Mouse (Mus musculus): ENCODE measurements around the gene Syne3.

Gene Syne3

DNA sequence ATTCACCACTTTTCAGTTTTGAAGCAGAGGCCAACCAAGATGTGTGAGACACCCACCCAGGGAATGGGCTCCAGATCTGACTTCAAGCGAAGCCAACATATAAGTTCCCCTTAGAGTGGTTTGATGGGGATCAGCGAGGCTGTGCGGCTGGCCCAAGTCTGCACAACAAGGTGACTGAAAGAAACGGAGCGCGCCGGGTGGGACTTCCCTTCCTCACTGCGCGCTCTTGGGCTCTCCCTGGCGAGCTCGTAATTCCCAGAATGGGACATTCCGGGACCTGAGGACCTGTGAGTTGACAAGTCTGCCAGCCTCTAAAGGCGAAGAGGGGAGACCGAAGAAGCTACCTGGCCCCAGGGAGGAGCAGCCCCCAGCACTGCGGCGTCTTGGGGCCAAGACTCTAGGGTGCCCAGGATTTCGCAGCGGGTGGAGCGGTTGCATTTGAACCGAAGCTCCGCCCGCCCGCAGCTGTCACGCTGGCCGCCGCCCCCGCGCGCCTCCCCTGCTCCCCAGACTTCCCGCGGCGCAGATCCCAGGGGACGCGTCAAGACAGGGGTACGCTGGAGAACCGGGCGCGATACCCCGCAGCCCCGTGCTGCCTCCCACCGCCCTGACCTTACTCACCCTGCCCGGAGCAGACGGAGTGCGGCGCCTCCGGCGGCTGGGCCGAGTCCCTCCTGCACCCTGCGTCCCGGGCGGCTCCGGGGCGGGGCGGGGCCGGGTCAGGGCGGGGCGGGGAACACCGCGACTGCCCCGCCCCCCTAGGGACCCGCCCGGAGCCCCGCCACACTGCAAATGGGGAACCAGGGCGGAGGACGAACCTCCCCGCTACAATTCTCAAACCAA lies at the start of gene Syne3:
Syne3 (minus strand) TSS at position 440 of the 843 bp plus-strand sequence.
- peak; percentile 91 for DNase-seq (ENCODE audit: low read depth, low spot score)

- no peak for DNase-seq (ENCODE audit: low read depth, low spot score)
Observed at GRCm38 (mm10) chr12:105055308-105055707, 45.7 kb upstream of the Syne3 start.

DNA sequence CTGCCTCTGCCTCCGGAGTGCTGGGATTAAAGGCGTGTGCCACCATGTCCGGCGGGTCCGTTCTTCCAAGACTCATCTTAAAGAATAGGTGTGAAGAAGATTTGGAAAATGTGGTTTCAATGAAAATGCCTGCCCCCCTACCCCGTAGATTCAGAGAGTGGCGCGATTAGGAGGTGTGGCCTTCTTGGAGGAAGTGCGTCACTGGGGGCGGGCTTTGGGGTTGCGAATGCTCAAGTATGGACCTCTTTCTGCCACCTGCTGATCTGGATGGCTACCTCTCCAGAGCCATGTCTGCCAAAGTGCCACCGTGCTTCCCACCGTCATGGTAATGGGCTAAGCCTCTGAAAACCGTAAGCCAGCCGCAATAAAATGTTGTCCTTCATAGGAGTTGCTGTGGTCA lies 44.4 kb upstream of the Syne3 start:
- no peak for DNase-seq (ENCODE audit: low read depth, low spot score)

DNA sequence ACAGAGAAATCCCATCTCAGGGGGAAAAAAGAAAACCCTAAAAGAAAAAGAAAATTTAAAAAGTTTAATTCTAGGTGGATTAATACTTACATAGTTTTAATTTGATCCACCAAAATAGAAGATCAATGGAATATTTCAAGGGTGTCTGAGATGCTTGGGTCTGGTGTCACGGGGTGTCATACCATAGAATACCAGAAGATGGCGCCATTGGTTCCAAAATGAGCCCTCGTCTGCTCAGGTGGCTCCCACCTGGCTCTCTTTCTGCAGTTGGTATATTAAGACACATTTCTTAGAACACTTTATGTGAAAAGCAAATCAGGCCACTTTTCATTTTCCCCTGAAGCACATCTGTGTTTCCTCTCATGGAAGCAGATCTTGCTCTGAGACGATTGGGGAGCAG lies 41.3 kb upstream of the Syne3 start:
- DNase-seq (ENCODE audit: low read depth, low spot score): peak; percentile 62

- DNase-seq (ENCODE audit: low read depth, low spot score): no peak
Observed at GRCm38 (mm10) chr12:105049813-105050212, 40.2 kb upstream of the Syne3 start.

DNA sequence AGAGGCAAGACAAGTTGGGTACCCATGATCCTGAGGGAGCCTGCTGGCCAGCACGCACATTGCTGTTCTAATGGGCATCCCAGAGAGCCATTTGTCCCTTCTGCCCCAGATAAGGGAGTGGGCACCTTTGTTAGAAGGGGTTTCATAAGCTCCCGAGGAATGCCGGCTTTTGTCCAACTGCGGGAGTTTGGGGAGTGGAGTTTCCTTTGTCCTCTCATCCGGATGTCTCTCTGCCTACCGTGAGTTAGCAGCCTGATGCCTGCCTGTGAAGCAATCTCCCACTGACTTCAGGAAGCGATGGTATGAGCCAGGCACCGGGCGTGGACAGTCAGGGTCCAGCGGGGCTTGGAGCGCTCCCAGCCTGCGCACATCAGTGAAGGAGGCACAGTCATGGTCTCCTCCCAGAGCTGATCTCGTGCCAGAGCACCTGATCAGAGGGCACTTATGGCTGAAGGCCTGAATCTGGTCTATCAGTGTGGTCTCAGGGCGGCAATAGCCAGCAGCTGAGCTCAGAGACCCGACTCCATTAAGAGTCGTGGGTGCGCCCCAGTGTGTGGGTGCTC lies 38.8 kb upstream of the Syne3 start:
- DNase-seq (ENCODE audit: low read depth, low spot score): no peak

DNA sequence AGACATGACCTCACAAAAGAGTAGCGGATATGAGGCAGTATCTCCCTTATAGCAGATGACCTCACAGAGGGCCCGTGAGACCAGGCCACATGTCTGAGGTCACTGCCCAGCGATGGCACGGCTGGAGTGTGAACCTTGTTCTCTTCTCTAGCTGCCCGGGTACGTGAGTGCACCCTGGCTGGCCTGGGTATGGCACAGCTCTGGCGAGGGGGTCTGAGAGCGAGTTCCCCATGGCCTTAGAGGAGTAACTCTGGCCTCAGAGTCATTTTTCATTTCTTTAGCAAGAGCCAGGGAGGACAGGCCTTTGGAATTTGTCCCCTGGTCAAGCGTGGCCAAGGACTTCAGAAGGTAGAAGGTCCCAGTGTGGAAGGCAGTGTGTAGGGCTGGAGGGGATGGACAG lies 35.2 kb upstream of the Syne3 start:
- DNase-seq (ENCODE audit: low read depth, low spot score): no peak

GRCm38 (mm10) chr12:105043081-105043480 lies 33.5 kb upstream of the Syne3 start:
- no peak for DNase-seq (ENCODE audit: low read depth, low spot score)

- no peak for DNase-seq (ENCODE audit: low read depth, low spot score)
Observed at GRCm38 (mm10) chr12:105040950-105041349, 31.3 kb upstream of the Syne3 start.

- DNase-seq (ENCODE audit: low read depth, low spot score): no peak
Observed at GRCm38 (mm10) chr12:105039578-105040289, 30.1 kb upstream of the Syne3 start.

- no peak for DNase-seq (ENCODE audit: low read depth, low spot score)
Observed at GRCm38 (mm10) chr12:105038918-105039317, 29.3 kb upstream of the Syne3 start.

- no peak for DNase-seq (ENCODE audit: low read depth, low spot score)
Observed at GRCm38 (mm10) chr12:105038211-105038610, 28.6 kb upstream of the Syne3 start.

DNA sequence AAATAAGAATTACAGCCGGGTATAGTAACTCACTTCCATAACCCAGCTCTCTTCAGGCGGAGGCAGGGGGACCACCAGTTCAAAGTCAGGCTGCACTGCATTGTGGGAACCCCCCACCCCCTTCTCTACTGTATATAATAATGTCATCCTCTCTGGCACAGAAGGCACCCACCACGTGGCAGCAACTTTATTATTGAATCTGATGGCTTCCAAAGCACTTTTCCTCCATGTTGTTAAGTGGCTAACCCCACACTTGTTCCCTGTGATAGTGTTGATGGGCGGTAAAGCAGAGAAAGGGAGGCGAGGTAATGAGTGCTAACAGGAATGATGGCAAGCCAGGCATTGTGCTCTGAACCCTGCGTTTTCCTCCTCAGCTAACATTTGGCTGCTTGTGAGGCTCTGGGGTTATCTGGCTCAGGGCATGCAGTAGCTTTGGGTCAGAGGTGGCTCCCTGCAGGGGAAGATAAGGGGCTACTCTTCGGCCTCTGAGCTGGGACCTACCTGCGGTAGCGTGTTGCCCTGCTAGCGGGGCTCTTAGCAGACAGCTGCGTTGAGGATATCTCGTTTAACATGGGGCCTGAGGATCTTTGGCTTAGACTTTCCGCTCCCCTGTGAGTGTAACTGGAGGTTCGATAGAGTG lies 24.6 kb upstream of the Syne3 start:
- DNase-seq (ENCODE audit: low read depth, low spot score): no peak

DNA sequence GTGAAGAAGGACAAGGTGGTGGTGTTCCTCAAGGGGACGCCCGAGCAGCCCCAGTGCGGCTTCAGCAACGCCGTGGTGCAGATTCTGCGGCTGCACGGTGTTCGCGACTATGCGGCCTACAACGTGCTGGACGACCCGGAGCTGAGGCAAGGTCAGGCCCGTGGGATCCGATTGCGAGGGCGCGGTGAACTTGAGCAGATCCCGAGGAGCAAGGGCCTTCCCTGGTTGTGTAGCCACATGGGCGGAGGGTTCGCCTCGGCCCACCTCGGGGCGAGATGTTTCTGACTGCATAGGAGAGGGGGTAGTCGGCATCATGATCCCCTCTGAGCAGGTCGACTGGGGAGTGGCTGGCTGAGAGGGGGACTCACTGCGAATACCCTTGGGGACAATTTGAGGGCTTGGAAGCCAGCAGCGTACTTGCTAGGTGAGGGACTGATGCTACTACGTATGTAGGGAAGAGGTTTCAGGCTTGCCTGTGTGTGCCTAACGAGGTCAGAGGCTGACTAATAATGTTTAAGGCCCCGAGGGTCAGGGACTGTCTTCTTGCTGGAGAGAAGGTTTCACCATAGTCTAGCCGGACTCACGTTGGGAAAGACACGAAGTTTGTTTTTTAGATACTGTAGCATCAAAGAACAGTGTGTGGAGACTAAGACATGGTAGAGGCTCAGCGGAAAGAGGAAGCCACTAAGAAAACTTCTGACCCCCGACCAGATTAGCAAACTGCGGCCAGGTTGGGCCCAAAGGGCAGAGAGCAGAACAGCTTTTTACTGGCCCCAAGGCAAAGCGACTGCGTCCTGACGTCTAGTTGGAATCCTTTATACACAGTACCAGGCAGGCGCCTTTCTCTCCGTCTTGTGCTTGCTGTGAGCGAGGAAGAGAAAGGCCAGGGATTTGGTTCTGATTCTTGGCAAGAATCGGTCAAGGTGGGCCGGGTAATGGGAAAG lies 23.5 kb upstream of the Syne3 start:
- peak; percentile 74 for DNase-seq (ENCODE audit: low read depth, low spot score)

DNA sequence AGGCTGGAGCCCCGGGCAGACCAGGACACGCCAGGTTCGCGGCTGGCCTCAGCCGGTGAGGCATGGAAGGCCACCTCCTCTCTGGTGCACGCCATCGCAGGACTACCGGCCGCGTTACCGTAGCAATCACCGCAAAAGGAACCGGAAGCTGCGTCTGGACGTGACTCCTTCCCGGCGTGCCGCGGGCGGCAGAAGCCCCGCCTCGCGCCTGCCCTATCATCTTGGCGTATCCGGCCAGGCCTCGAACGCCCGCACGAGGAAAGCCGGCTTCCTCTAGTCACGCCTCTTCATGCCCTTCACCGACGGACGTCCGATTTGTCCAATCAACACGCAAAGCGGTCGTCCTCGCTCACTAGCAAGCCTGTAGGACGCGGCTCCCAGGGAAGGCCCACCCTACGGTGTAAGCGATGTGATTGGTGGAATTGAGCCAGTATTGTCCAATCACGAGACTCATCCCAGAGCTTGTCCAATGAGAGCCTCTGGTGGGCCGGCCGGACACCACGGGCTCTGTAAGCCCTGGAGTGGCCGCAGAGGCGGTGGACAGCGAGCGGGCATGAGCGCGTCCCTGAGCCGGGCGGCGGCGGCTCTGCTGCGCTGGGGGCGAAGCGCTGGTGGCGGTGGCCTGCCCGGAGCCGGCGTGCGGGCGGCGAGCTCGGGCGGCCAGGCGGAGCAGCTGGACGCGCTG lies 22.7 kb upstream of the Syne3 start, which contains the start of gene Glrx5:
Glrx5 (plus strand) TSS at position 542 of the 685 bp plus-strand sequence.
- DNase-seq (ENCODE audit: low read depth, low spot score): peak; percentile 100

DNA sequence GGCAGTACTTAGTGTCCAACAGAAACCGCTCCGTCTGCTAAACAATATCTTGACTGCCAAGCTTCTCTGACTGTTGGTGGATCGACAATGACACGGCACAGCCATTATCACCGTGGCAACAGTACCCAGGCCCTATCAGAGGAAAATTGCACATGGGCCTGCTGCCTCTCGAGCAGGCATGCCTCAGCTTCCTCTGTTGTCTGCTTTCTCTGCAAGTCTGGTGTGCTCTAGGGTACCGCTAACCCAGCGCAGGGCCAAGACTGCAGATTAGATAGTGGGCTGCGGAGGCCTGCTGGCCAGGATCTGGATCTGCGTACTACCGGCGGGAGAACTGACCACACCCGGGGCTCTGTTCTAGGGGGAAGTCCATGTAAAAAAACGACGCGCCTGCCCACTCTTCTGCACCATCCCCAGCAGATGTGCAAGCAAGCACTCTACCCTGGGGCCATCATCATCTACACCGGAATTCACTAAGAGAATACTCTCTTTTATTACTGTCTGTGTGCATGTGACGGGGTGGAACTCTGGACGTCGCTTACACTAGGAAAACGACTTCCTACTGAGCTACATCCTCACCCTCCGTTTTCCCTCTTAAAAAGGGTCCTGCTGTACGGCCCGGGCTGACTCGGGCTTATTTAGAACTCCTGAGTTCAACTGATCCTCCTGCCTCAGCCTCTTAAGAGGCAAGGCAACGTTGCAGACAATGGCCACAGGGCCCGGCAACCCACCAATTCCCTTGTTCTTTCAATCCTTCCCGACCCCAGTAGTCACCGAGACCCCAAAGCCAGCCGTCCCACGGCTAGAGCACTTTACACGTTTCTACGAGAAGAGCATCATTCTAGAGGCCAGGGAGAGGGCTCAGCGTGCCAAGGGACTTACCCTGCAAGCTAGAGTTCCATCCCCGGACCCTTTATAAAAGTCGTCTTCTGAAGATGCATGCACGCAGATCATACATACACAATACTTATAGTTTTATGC lies 21.8 kb upstream of the Syne3 start:
- peak; percentile 48 for DNase-seq (ENCODE audit: low read depth, low spot score)

GRCm38 (mm10) chr12:105029890-105030289 lies 20.3 kb upstream of the Syne3 start:
- DNase-seq (ENCODE audit: low read depth, low spot score): no peak

- peak; percentile 91 for DNase-seq (ENCODE audit: low read depth, low spot score)
Observed at GRCm38 (mm10) chr12:105027323-105027991, 17.8 kb upstream of the Syne3 start.
